Mouse (Mus musculus): ENCODE measurements around the gene Pkn1. TPM values are rescaled to one million over a fixed set of nuclear protein-coding genes. Genes with fewer than 3 reads are reported as not detected.
A peak's percentile ranks its signal among the peaks of the same experiment; 100 is the strongest.

Gene Pkn1
- total RNA-seq, 2 experiments from 2014 or later, result 9.2 to 12.6 TPM

DNA sequence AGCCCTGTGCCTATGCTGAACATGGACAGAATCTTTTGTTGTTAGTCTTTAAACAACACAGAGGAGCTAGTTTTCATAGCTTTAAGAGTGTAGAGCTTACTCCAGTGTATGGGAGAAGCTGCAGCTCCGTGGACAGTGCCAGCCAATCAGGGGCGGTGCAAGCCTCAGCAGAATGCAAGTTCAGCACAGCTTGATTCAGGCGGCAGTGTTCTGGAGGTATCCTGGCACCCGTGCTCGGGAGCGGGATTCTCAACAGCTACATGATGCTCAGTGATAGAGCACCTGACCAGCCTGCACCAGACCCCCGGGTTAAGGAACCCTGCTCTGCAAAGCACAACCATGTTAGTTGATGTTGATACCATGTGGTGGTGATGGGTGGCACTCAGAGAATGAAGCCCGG, 38.4 kb downstream of the Pkn1 start:
- ATAC-seq (replicated peaks; ENCODE audit: low FRiP score, poor library complexity, severe bottlenecking), result no peak

DNA sequence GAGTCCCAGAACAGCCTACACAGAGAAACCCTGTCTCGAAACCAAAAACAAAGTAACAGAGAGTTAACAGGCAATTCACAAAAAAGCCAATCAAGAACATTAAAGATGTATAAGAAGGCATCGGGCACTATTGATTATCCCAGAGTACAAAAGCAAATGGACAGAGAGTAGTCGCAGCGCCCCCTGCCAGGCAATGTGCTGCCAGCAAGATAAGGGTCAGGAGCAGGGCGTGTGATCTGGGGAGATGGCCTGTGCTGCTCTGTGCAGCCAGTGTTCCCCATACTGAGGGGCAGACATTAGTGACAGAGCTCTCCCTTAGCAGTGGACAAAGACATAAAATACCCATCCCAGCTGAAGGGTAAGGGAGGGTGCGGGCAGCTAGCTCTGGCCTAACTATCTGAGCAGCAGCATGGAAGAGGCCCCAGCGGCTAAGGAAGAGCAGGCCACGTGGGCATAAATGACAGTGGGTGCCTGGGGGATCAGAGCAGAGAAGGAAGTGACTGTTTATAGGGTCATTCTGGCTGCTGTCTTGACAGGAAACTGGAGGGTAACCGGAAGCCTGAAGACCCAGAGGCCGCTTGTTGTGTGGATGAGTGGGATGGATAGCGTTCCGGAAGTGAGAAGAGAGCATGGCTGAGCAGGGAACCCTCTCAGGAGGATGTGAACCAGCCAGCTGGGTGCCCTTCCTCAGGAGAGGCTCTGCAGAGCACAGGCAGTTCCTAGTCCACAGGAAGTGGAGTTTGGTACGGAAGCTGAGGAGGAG, 42.3 kb downstream of the Pkn1 start:
- ATAC-seq (replicated peaks; ENCODE audit: low FRiP score, poor library complexity, severe bottlenecking), result no peak

DNA sequence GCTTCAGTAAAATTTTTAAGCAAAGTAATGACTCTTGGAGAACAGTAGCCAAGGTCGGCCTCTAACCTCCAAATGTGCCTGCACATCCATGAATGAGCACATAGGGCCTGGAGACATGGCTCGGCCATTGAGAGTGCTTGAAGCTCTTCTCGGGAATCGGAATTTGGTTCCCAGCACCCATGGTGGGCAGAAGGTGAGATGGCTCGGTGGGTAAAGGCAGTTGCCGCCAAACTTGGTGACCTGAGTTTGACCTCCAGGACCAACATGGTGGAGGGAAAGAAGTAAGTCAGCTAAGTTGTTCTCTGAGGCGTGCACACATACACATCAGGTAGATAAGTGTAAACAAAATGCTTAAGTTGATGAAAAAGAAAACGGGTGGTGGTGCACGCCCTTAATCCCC, 42.9 kb downstream of the Pkn1 start:
- no peak for ATAC-seq (replicated peaks; ENCODE audit: low FRiP score, poor library complexity, severe bottlenecking)

DNA sequence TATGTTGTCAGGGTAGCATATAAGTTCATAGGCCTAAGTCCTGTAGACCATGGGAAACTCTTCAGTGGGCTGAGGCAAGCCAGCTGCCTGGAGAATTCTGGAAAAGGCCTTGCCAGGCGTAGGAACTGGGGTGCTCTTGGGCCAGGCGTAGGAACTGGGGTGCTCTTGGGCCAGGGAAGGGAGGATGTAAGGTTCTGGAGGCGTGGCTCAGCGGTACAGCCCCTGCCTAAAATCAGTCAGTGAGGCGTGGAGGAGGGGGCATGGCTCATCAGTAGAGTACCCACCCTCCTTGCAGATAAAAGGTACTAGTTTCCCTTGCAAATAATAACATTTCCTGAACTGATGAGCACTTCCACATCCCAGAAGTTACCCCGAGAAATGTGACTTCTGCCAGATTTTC, 44.3 kb downstream of the Pkn1 start:
- ATAC-seq (replicated peaks; ENCODE audit: low FRiP score, poor library complexity, severe bottlenecking), result no peak

DNA sequence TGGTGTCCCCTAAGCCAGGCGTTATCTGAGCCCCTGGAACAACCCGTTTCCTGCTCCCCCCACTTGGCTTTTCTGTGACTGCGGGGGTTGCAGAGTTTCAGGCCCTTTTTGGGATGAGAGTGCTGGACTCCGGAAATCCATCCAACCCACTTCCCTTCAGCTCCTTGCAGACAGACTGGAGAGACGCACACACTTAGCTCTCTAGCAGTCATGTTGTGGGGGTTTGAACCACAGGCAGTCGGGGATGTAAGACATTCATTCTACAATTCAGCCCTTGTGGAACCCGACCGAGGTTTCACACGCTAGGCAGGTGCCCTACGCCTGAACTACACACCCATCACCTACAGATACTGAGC, 45.3 kb downstream of the Pkn1 start:
- no peak for ATAC-seq (replicated peaks; ENCODE audit: low FRiP score, poor library complexity, severe bottlenecking)

DNA sequence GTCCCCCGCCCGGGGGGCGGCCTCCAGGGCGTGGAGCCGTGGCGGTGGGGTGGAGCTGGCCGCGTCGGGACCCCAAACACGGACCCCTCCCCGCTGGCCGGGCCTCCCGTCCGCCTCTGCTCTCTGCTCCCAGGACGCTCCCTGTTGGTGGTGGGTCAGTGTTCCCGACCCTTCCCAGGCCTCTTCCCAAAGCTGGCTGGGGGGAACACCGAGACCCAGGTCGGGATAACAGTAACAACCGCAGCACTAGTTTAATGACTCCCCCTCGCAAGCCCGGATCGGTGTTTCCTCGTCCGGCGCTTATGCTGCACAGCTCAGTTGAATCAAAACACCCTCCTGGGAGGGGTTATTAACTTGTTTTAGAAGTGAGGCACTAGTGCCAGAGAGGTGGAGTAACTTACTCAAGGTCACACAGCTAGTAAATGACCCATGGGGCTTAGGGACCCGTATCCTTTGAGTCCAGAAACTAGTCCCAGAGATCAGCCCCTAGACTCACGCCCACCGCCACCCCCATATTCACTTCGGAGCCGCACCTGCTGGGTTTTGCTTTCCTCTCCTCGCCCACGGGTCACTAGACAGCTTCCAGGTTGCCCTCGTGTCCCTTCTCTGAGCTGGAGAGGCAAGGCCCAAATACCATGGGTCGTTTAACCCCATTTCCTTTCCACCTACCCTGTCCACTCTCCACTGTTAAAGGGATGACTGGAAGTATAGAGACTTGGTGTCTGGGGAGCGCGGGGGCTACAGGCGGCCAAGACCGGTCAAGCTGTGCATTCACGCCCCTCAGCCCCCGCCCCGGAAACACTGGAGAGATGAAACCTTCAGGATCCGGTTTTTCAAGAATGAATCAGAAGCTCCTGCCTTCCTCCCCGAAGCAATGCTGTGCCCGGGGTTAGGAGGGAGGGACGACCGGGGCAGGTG, 46.0 kb downstream of the Pkn1 start:
- no peak for ATAC-seq (replicated peaks; ENCODE audit: low FRiP score, poor library complexity, severe bottlenecking)

DNA sequence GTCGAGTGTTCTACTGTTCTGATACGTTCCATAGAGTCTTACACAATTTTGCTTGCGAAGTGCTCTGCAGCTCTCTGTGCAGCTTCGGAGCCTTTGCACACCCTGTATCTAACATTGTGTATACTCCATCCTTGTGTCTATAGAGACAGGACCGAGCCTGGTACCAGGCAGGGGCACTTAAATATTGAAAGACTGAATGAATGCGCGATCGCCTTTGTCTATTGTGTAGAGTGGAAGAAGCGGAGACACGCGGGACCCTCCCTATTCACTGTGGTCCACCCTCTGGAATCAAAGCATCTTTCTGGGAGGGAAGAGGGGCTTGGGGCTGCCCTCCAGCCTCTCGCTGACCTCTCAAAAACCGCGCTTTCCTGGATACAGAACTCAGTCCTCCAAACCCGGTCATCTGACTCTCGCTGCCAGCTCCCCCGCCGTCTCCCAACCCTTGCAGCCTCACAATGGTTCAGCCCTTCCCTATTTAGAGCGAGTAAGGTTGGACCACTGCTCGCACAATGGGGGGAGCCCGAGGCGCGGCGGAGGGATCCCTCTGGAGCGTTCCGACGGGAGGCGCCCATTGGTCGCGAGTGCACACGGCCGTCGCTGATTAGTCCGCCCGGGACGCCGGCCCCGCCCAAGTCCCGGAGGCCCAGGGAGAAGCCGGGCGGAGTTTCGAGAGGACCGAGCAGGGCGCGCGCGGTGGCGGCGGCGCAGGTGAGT, 46.8 kb downstream of the Pkn1 start, which contains the start of gene Gipc1:
Gipc1 (plus strand) TSS at position 648 of the 714 bp plus-strand sequence.
- ATAC-seq (replicated peaks; ENCODE audit: low FRiP score, poor library complexity, severe bottlenecking), result peak; percentile 96

DNA sequence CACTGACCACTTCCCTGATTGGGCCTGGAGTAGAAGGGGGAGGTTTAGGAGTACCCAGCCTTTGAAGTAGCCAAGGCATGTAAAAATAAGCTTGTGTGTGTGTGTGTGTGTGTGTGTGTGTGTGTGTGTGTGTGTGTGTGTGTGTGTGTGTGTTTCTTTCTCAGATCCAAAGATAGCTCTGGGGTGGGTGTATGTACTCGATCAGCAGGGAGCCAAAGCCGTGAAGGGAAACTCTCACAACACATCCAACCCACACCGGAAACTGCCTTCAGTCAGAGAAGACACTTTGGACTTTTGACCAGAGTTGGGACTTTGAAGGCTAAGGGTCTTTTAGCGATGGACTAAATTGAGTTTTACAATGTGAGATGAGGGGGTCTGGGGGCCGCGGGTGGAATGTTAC, 49.3 kb downstream of the Pkn1 start:
- ATAC-seq (replicated peaks; ENCODE audit: low FRiP score, poor library complexity, severe bottlenecking), result no peak

DNA sequence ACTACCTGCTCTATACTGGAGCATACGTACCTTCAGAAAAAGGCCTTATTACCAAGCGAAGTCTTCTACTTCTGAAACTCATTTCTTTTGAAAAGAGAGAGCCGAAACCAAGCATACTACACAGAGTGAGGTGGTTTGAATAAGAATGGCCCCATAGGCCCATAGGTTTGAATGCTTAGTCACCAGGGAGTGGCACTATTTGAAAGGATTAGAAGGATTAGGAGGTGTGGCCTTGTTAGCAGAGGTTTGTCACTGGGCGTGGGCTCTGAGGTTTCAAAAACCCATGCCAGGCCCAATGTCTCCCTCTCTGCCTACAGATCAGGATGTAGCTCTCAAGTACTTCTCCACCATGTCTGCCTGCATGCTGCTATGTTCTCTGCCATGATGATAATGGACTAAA, 50.9 kb downstream of the Pkn1 start:
- no peak for ATAC-seq (replicated peaks; ENCODE audit: low FRiP score, poor library complexity, severe bottlenecking)

DNA sequence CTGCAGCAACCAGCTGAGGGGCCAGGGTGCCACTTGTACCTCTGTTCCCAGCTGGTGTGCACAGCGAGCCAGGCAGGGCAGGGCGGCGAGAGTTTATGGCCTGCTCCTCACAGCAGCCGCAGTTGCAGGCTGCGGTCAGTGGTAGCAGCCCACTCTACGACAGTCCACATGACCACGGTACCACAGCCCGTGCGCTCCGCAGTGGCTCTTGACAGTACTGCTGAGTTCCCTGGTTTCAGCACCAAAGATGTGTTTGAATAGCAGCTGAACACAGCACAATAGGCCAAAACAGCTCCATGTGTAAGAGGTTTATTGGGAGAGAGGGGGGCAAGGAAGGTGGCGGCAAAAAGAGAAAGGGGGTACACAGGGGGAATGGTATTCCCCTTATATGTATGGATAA, 51.5 kb downstream of the Pkn1 start:
- ATAC-seq (replicated peaks; ENCODE audit: low FRiP score, poor library complexity, severe bottlenecking), result no peak

DNA sequence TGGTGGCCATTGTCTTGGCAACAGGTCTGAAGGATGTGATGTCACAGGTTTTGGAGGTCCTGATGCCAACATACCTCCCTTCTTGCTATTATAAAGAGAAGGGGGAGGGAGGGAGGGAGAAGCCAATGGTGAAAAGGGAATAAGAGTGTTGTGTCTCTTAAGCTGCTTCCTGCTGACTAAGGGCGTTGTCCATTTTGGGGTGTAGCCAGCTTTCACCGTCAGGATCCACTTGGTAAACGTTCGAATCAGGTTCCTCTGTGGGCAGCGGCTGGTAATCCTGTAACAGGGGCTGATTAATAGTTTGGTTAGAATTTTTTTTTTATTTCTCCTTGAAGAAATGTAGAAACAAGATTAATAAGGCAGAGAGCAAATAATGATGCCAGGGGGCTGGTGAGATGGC, 59.3 kb downstream of the Pkn1 start:
- ATAC-seq (replicated peaks; ENCODE audit: low FRiP score, poor library complexity, severe bottlenecking), result peak; percentile 65; the same call in 1 of the 2 replicates

DNA sequence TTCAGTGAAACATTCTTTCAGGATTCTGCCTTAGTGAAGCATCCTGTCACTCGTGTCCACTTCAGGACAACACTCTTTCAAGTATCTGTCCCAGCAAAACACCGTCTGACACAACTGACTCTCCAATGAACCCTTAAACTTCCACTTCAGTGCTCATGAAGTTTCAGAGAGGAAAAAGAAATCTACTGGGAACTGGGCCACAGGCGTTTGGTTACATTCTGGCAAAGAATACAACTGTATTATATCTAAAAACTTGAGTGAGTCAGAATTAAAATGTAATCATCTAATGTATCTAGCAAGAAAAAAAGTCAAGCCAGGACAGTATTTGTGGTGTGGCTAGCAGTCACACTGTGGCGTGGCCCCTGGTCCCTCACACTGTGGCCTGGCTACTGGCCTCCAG, 60.1 kb downstream of the Pkn1 start:
- ATAC-seq (replicated peaks; ENCODE audit: low FRiP score, poor library complexity, severe bottlenecking), result no peak

DNA sequence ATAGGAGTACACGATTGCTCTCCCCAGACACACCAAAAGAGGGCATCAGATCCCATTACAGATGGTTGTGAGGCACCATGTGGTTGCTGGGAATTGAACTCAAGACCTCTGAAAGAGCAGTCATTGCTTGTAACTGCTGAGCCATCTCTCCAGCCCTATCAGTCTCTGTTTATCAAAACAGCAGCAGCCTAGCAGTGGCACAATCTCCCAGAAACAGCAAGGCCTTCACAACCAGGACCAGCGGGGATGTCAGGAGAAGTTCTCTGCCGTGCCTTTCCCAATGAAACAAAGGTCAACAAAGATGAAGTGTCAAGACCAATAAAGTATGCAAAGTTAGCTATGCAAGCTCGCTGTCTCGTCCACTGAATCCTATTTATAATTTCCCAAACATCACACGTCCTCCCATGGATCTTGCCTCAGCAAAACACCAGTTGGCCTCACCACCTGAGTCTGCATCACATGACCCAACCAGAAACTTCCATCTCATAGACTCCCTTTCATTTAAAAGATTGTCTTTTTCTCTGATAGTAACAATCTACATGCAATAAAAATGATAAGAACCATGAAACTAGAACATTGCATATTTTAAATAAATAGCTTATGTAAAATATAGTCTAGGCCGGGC, 66.8 kb downstream of the Pkn1 start:
- ATAC-seq (replicated peaks; ENCODE audit: low FRiP score, poor library complexity, severe bottlenecking), result peak; percentile 97

DNA sequence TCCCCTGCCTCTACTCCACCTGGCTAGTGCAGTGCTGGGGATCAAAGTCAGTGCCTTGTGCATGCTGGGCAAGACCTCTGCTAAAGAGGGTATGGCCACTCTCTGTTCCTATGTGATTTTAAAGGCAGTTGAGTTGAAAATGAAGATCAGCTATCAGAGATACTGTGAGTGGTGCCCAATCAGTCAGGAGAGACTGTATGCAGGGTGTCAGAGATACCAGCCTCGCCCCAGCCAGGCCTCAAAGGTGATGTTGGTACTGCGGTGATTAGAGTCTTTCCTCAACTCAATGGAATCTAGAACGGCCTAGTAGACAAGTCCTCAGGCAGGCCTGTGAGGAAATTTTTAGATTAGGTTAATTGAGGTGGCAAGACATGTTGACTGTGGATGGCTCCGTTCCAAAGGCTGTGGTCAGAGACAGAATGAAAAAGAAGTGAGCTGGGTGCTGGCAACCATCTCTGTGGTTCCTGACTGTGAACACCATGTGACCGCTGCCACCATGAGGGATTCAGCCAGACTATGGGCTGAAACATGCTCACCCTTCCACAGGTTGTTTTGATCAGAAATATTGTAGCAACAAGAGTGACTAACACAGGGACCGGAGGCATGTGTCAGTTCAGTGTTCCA, 73.2 kb downstream of the Pkn1 start:
- ATAC-seq (replicated peaks; ENCODE audit: low FRiP score, poor library complexity, severe bottlenecking), result peak; percentile 49

DNA sequence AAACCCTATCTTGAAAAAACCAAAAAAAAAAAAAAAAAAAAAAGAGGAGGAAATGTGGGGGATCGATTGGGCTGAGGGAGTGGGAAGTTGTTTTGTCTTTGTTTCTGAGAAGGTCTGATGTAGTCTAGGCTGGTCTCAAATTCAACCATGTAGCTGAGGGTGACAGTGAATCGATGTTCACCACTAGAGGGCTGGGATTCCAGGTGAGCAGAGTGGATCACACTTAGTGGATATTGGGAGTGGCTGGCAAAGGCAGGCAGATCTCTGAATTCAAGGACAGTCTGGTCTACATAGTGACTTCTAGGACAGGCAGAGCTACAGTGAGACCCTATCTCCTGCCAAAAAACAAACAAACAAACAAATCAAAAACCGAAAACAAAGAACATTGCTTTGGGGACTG, 74.2 kb downstream of the Pkn1 start:
- ATAC-seq (replicated peaks; ENCODE audit: low FRiP score, poor library complexity, severe bottlenecking), result peak; percentile 56

DNA sequence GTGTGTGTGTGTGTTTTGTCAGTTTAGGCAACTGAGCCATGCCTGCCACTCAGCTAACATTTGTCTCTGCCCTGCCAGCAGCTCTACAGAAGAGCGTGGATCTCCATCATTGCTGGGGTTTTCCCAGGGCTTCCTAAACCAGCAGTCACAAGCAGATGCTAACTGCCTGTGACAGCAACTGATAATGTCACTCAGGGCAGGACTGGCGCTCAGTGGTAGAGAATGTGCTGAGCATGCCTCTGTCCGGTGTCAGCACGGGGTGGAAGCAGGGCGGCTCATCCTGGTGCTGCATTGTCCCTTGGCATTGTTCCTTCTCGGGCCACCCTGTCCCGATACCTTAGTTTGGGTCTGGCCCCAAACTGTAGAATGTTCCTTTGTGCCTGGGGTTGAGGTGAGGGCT, 75.4 kb downstream of the Pkn1 start:
- peak; percentile 23; the same call in 1 of the 2 replicates for ATAC-seq (replicated peaks; ENCODE audit: low FRiP score, poor library complexity, severe bottlenecking)

DNA sequence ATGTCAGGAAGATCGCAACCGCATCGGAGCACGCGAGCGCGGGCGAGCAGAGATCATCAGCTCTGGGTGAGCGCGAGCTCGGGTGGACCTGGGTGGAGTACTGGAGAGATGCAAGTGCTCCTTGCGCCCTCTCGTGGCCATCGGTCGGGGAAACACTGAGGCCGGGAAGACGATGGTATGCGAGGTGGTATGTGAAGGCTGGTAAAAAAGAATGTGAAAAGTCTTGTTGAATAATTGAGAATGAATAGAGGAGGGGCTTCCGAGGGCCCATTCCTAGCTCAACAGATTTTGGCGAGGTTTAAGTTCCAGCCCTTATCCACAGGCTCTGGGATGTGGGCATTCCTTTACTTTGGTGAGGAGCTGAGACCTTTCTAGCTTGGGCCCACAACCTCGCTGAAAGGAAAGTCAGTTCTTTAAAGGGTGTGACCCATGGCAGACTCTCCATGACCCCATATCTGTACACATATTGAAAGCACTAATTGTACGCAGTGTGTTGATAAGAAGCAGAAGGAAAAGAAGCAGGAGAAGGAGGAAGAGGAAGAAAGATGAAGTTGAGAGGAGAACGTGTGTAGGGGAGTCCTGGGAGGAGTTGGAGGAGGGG, 76.5 kb downstream of the Pkn1 start:
- peak; percentile 86 for ATAC-seq (replicated peaks; ENCODE audit: low FRiP score, poor library complexity, severe bottlenecking)

DNA sequence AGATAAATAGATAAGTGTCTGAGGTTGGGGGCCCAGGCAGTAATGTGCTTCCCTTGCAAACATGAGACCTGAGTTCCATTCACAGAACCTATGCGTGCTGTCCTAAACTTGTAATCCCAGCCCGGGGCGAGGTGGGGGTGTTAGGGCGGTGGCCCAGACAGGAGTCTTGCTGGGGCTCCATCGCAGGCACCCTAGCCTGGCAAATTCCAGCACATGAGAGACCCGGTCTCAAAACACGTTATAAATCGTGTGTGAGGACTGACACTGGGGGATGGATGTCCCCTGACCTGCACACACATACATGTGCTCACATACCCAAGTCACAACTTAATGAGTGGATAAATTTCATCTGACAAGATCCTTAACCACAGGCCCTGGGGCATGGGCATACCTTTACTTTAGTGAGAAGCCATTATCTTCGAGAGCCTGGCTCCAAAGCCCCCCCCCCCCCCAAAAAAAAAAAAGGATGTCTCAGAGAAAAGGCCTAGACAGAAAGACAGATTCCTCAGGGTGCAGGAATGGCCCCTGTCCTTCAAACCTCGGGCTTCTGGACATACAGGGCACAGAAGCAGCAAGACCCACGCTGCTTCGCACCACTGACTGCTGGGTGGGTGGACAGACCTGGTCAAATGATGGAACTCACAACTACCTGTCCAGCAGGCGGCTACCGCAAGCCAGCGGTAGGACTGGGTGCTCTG, 77.1 kb downstream of the Pkn1 start:
- no peak for ATAC-seq (replicated peaks; ENCODE audit: low FRiP score, poor library complexity, severe bottlenecking)

Measured in erythroid progenitor cell, adult 5-6 weeks (primary cell).